Mouse (Mus musculus) stomach, embryonic 14.5 days (tissue): Measurements from ENCODE around the gene Eepd1. TPM values are rescaled to one million over a fixed set of nuclear protein-coding genes. Genes with fewer than 3 reads are reported as not detected.

Experiments
- ATAC-seq: fragments of 200-750 bp; cut with Nextera tagmentation; 2 replicates; pipeline ENCODE4 v1.8.0; 2017; ENCODE audit warnings: low read depth, moderate TSS enrichment; ENCODE audit not compliant: insufficient number of reproducible peaks, insufficient read depth, low FRiP score
- H3K27ac ChIP-seq: fragments of 300-500 bp; sonication (generic); 2 replicates; pipeline ENCODE4 v1.5.1; 2014; ENCODE audit warnings: mild to moderate bottlenecking, low read length, moderate library complexity, mixed read lengths
- H3K27me3 ChIP-seq: fragments of 300-500 bp; sonication (generic); 2 replicates; pipeline ENCODE4 v1.6.1; 2014; ENCODE audit warnings: low read length, control low read depth, mixed read lengths; ENCODE audit not compliant: control insufficient read depth, insufficient read depth
- H3K36me3 ChIP-seq: fragments of 300-500 bp; sonication (generic); 2 replicates; pipeline ENCODE4 v1.6.1; 2014; ENCODE audit warnings: mild to moderate bottlenecking, control low read depth, low read length, moderate library complexity, mixed read lengths; ENCODE audit not compliant: control insufficient read depth, insufficient read depth
- H3K4me1 ChIP-seq: fragments of 300-500 bp; sonication (generic); 2 replicates; pipeline ENCODE4 v1.6.1; 2014; ENCODE audit warnings: low read length, control low read depth, mixed read lengths; ENCODE audit not compliant: control insufficient read depth, insufficient read depth
- H3K4me2 ChIP-seq: fragments of 300-500 bp; sonication (generic); replicated peaks from 2 replicates; pipeline ENCODE4 v1.6.1; 2014; ENCODE audit warnings: low read depth, low read length, control low read depth
- H3K4me3 ChIP-seq: fragments of 300-500 bp; sonication (generic); 2 replicates; pipeline ENCODE4 v1.5.1; 2014; ENCODE audit warnings: low read depth, low read length, control low read depth
- H3K9ac ChIP-seq: fragments of 300-500 bp; sonication (generic); replicated peaks from 2 replicates; pipeline ENCODE4 v1.6.1; 2014; ENCODE audit warnings: low read depth, mild to moderate bottlenecking, control low read depth, low read length, moderate library complexity, mixed read lengths
- H3K9me3 ChIP-seq: fragments of 300-500 bp; sonication (generic); 2 replicates; pipeline ENCODE4 v1.6.1; 2016; ENCODE audit warnings: low read depth, low read length, control low read depth; ENCODE audit not compliant: control insufficient read depth
- WGBS: fragments of 180-500 bp; shearing (Covaris S2); extraction: QIAGEN DNeasy Blood & Tissue Kit; methylation state at CpG from one replicate; pipeline ENCODE4 v1.1.7; 2014; 5-methylcytosine and 5-hydroxymethylcytosine counted together
- polyA plus RNA-seq: library from polyadenylated mRNA; unstranded; fragments of >200 nt; fragmentation: Nextera tagmentation; extraction: Ambion mirVana; gene quantifications from 2 replicates; pipeline ENCODE4 v1.2.1, GENCODE M21; 2014

Gene Eepd1
- polyA plus RNA-seq, 1 experiment from 2014 or later = 11.5 TPM

- Histone ChIP-seq H3K4me3 (no peak overlapping the region), H3K27me3 (no peaks in the 10 kb centered on the region), H3K4me2 (0 out of 2 replicates have a peak overlapping the region, but pooled peaks have one; percentile 10), H3K27ac (no peak overlapping the region), H3K4me1 (peaks cover 14% of the 10 kb centered on the region; the same call in 1 of the 2 replicates), H3K9me3 (no peaks in the 10 kb centered on the region), H3K36me3 (no peaks in the 10 kb centered on the region), H3K9ac (no peak overlapping the region)
- no peak for ATAC-seq
- 77% methylated on average over 2 of the region's 2 CpGs for WGBS
Observed at GRCm38 (mm10) chr9:25485006-25485405, 3.7 kb downstream of the Eepd1 start.

- WGBS = 73% methylated on average over 7 of the region's 7 CpGs
- Histone ChIP-seq H3K9ac (no peak overlapping the region), H3K27me3 (no peaks in the 10 kb centered on the region), H3K4me2 (0 out of 2 replicates have a peak overlapping the region, but pooled peaks have one; percentile 10), H3K9me3 (no peaks in the 10 kb centered on the region), H3K4me3 (no peak overlapping the region), H3K27ac (no peak overlapping the region), H3K36me3 (no peaks in the 10 kb centered on the region), H3K4me1 (peaks cover 14% of the 10 kb centered on the region; the same call in 1 of the 2 replicates)
- ATAC-seq = no peak
Observed at GRCm38 (mm10) chr9:25485406-25485805, 4.1 kb downstream of the Eepd1 start.

- peaks cover 14% of the 10 kb centered on the region; the same call in 1 of the 2 replicates for H3K4me1 ChIP-seq
- WGBS = 78% methylated on average over 9 of the region's 9 CpGs
- H3K27me3 ChIP-seq = no peaks in the 10 kb centered on the region
- H3K36me3 ChIP-seq = no peaks in the 10 kb centered on the region
- no peak overlapping the region for H3K9ac ChIP-seq
- no peak overlapping the region for H3K27ac ChIP-seq
- H3K4me3 ChIP-seq = no peak overlapping the region
- H3K4me2 ChIP-seq = no peak overlapping the region
- no peaks in the 10 kb centered on the region for H3K9me3 ChIP-seq
- ATAC-seq = no peak
Observed at GRCm38 (mm10) chr9:25486246-25486807, 5.0 kb downstream of the Eepd1 start.

GRCm38 (mm10) chr9:25487446-25488110 lies 6.2 kb downstream of the Eepd1 start:
- no peak overlapping the region for H3K4me2 ChIP-seq
- no peak overlapping the region for H3K4me3 ChIP-seq
- H3K4me1 ChIP-seq = 0 out of 2 replicates have a peak, but pooled peaks cover 8% of the 10 kb centered on the region
- ATAC-seq = no peak
- 57% methylated on average over 12 of the region's 12 CpGs for WGBS
- no peak overlapping the region for H3K27ac ChIP-seq
- H3K9ac ChIP-seq = no peak overlapping the region
- no peaks in the 10 kb centered on the region for H3K36me3 ChIP-seq
- H3K9me3 ChIP-seq = no peaks in the 10 kb centered on the region
- H3K27me3 ChIP-seq = no peaks in the 10 kb centered on the region

- Histone ChIP-seq H3K27ac (no peak overlapping the region), H3K9ac (no peak overlapping the region), H3K4me1 (0 out of 2 replicates have a peak, but pooled peaks cover 5% of the 10 kb centered on the region), H3K9me3 (no peaks in the 10 kb centered on the region), H3K36me3 (no peaks in the 10 kb centered on the region), H3K4me3 (no peak overlapping the region), H3K27me3 (no peaks in the 10 kb centered on the region), H3K4me2 (no peak overlapping the region)
- WGBS = 84% methylated on average over 9 of the region's 9 CpGs
- no peak for ATAC-seq
Observed at GRCm38 (mm10) chr9:25488581-25488980, 7.2 kb downstream of the Eepd1 start.

GRCm38 (mm10) chr9:25489221-25489960 lies 8.0 kb downstream of the Eepd1 start:
- H3K9me3 ChIP-seq = no peaks in the 10 kb centered on the region
- no peaks in the 10 kb centered on the region for H3K27me3 ChIP-seq
- no peaks in the 10 kb centered on the region for H3K36me3 ChIP-seq
- no peak for ATAC-seq
- no peak overlapping the region for H3K27ac ChIP-seq
- no peak overlapping the region for H3K9ac ChIP-seq
- 0 out of 2 replicates have a peak, but pooled peaks cover 4% of the 10 kb centered on the region for H3K4me1 ChIP-seq
- H3K4me3 ChIP-seq = no peak overlapping the region
- 78% methylated on average over 7 of the region's 7 CpGs for WGBS
- H3K4me2 ChIP-seq = no peak overlapping the region

- Histone ChIP-seq H3K27ac (no peak overlapping the region), H3K4me3 (no peak overlapping the region), H3K4me2 (no peak overlapping the region), H3K27me3 (no peaks in the 10 kb centered on the region), H3K36me3 (no peaks in the 10 kb centered on the region; the same call in 1 of the 2 replicates), H3K9me3 (no peaks in the 10 kb centered on the region), H3K9ac (no peak overlapping the region), H3K4me1 (no peaks in the 10 kb centered on the region)
- ATAC-seq = no peak
- WGBS = 63% methylated on average over 13 of the region's 13 CpGs
Observed at GRCm38 (mm10) chr9:25490278-25491145, 9.2 kb downstream of the Eepd1 start.

GRCm38 (mm10) chr9:25493918-25494317 lies 12.6 kb downstream of the Eepd1 start:
- Histone ChIP-seq H3K9me3 (no peaks in the 10 kb centered on the region), H3K9ac (no peak overlapping the region), H3K4me2 (no peak overlapping the region), H3K4me1 (no peaks in the 10 kb centered on the region), H3K27me3 (no peaks in the 10 kb centered on the region), H3K27ac (no peak overlapping the region), H3K36me3 (no peaks in the 10 kb centered on the region; the same call in 1 of the 2 replicates), H3K4me3 (no peak overlapping the region)
- 77% methylated on average over 5 of the region's 5 CpGs for WGBS
- no peak for ATAC-seq
